Mouse (Mus musculus) lung, embryonic 16.5 days (tissue): Measurements from ENCODE around the gene Gm28051. TPM values are rescaled to one million over a fixed set of nuclear protein-coding genes. Genes with fewer than 3 reads are reported as not detected.

Source experiments
- ATAC-seq: fragments of 200-750 bp; cut with Nextera tagmentation; 2 replicates; pipeline ENCODE4 v1.8.0; 2017; ENCODE audit warnings: low read depth, mild to moderate bottlenecking, moderate library complexity
- H3K27ac ChIP-seq: fragments of 300-500 bp; sonication (generic); 2 replicates; pipeline ENCODE4 v1.5.1; 2014; ENCODE audit warnings: mild to moderate bottlenecking, control low read depth, low read length
- H3K27me3 ChIP-seq: fragments of 300-500 bp; sonication (generic); 2 replicates; pipeline ENCODE4 v1.6.1; 2014; ENCODE audit warnings: low read depth, low read length, mixed read lengths; ENCODE audit not compliant: control insufficient read depth, insufficient read depth
- H3K36me3 ChIP-seq: fragments of 300-500 bp; sonication (generic); 2 replicates; pipeline ENCODE4 v1.6.1; 2014; ENCODE audit warnings: low read length; ENCODE audit not compliant: control insufficient read depth, insufficient read depth
- H3K4me1 ChIP-seq: fragments of 300-500 bp; sonication (generic); replicated peaks from 2 replicates; pipeline ENCODE4 v1.6.1; 2014; ENCODE audit warnings: low read length, mixed read lengths; ENCODE audit not compliant: control insufficient read depth, insufficient read depth
- H3K4me2 ChIP-seq: fragments of 300-500 bp; sonication (generic); 2 replicates; pipeline ENCODE4 v1.6.1; 2014; ENCODE audit warnings: low read depth, low read length, control low read depth
- H3K4me3 ChIP-seq: fragments of 300-500 bp; sonication (generic); 2 replicates; pipeline ENCODE4 v1.5.1; 2014; ENCODE audit warnings: mild to moderate bottlenecking, low read length, control low read depth
- H3K9ac ChIP-seq: fragments of 300-500 bp; sonication (generic); 2 replicates; pipeline ENCODE4 v1.6.1; 2014; ENCODE audit warnings: low read length, control low read depth
- H3K9me3 ChIP-seq: fragments of 300-500 bp; sonication (generic); 2 replicates; pipeline ENCODE4 v1.6.1; 2016; ENCODE audit warnings: low read length; ENCODE audit not compliant: control insufficient read depth
- WGBS: fragments of 180-500 bp; shearing (Covaris S2); extraction: QIAGEN DNeasy Blood & Tissue Kit; methylation state at CpG from one replicate; pipeline ENCODE4 v1.1.7; 2014; 5-methylcytosine and 5-hydroxymethylcytosine counted together
- polyA plus RNA-seq: library from polyadenylated mRNA; unstranded; fragments of >200 nt; fragmentation: Nextera tagmentation; extraction: Ambion mirVana; gene quantifications from 2 replicates; pipeline ENCODE4 v1.2.1, GENCODE M21; 2015

The Gm28051 gene
- polyA plus RNA-seq, 1 experiment from 2014 or later: not detected

- H3K4me1 ChIP-seq: peaks cover 9% of the 10 kb centered on the region
- peaks cover 3% of the 10 kb centered on the region; the same call in 1 of the 2 replicates for H3K36me3 ChIP-seq
- H3K27me3 ChIP-seq: no peaks in the 10 kb centered on the region
- H3K27ac ChIP-seq: no peak overlapping the region
- H3K9me3 ChIP-seq: no peaks in the 10 kb centered on the region
- 92% methylated on average over 3 of the region's 3 CpGs for WGBS
- H3K9ac ChIP-seq: no peak overlapping the region
- ATAC-seq: no peak
- no peak overlapping the region for H3K4me3 ChIP-seq
- no peak overlapping the region for H3K4me2 ChIP-seq
Measured at GRCm38 (mm10) chr12:102748256-102748655, 9.3 kb downstream of the Gm28051 start.

- 56% methylated on average over 6 of the region's 6 CpGs for WGBS
- ATAC-seq: no peak
Measured at GRCm38 (mm10) chr12:102744839-102745238, 12.7 kb downstream of the Gm28051 start.

GRCm38 (mm10) chr12:102743589-102744574 is 13.7 kb downstream of the Gm28051 start, which contains the start of the genes Moap1 and Tmem251:
Gene Moap1 (minus strand): TSS chr12:102743661.
Gene Tmem251 (plus strand): TSS chr12:102743762.
- under 1% methylated on average over 63 of the region's 63 CpGs for WGBS
- Histone ChIP-seq H3K36me3 (peaks cover 2% of the 10 kb centered on the region; the same call in 1 of the 2 replicates), H3K27ac (peak within 1 kb of the TSS; percentile 92), H3K27me3 (no peaks in the 10 kb centered on the region), H3K4me1 (peaks cover 15% of the 10 kb centered on the region), H3K9me3 (no peaks in the 10 kb centered on the region), H3K9ac (peak within 1 kb of the TSS; percentile 86), H3K4me2 (peak within 1 kb of the TSS; percentile 70), H3K4me3 (peak within 1 kb of the TSS; percentile 88)
- ATAC-seq: peak; percentile 98

More at GRCm38 (mm10) chr12:102744839-102745238, 12.7 kb downstream of the Gm28051 start:
- H3K36me3 ChIP-seq: peaks cover 3% of the 10 kb centered on the region; the same call in 1 of the 2 replicates
- H3K27ac ChIP-seq: no peak overlapping the region
- peak overlapping the region; percentile 70 for H3K4me2 ChIP-seq
- no peaks in the 10 kb centered on the region for H3K27me3 ChIP-seq
- peak overlapping the region; percentile 88; the same call in 1 of the 2 replicates for H3K4me3 ChIP-seq
- no peak overlapping the region for H3K9ac ChIP-seq
- no peaks in the 10 kb centered on the region for H3K9me3 ChIP-seq
- peaks cover 15% of the 10 kb centered on the region for H3K4me1 ChIP-seq

- peaks cover 15% of the 10 kb centered on the region for H3K4me1 ChIP-seq
- H3K27me3 ChIP-seq: no peaks in the 10 kb centered on the region
- under 1% methylated on average over 33 of the region's 33 CpGs for WGBS
- peak; percentile 32; the same call in 1 of the 2 replicates for ATAC-seq
- peak overlapping the region; percentile 70 for H3K4me2 ChIP-seq
- peak overlapping the region; percentile 86 for H3K9ac ChIP-seq
- peak overlapping the region; percentile 92 for H3K27ac ChIP-seq
- H3K4me3 ChIP-seq: peak overlapping the region; percentile 88
- H3K9me3 ChIP-seq: no peaks in the 10 kb centered on the region
- H3K36me3 ChIP-seq: no peaks in the 10 kb centered on the region
Measured at GRCm38 (mm10) chr12:102743036-102743588, 14.5 kb downstream of the Gm28051 start.

- Histone ChIP-seq H3K27me3 (no peaks in the 10 kb centered on the region), H3K36me3 (no peaks in the 10 kb centered on the region), H3K4me2 (no peak overlapping the region), H3K27ac (no peak overlapping the region), H3K4me1 (peaks cover 15% of the 10 kb centered on the region), H3K9me3 (no peaks in the 10 kb centered on the region), H3K9ac (no peak overlapping the region), H3K4me3 (no peak overlapping the region)
- no peak for ATAC-seq
- WGBS: 72% methylated on average over 7 of the region's 7 CpGs
Measured at GRCm38 (mm10) chr12:102742056-102742455, 15.5 kb downstream of the Gm28051 start.

- no peak for ATAC-seq
- no peaks in the 10 kb centered on the region for H3K27me3 ChIP-seq
- WGBS: 64% methylated on average over 3 of the region's 3 CpGs
- no peak overlapping the region for H3K4me3 ChIP-seq
- no peak overlapping the region for H3K9ac ChIP-seq
- no peak overlapping the region for H3K27ac ChIP-seq
- peaks cover 15% of the 10 kb centered on the region for H3K4me1 ChIP-seq
- H3K36me3 ChIP-seq: no peaks in the 10 kb centered on the region
- no peak overlapping the region for H3K4me2 ChIP-seq
- H3K9me3 ChIP-seq: no peaks in the 10 kb centered on the region
Measured at GRCm38 (mm10) chr12:102740285-102740684, 17.3 kb downstream of the Gm28051 start.

GRCm38 (mm10) chr12:102739096-102739495 is 18.5 kb downstream of the Gm28051 start:
- no peak for ATAC-seq
- no peaks in the 10 kb centered on the region for H3K9me3 ChIP-seq
- WGBS: 67% methylated on average over 5 of the region's 5 CpGs
- no peak overlapping the region for H3K4me3 ChIP-seq
- no peaks in the 10 kb centered on the region for H3K36me3 ChIP-seq
- no peak overlapping the region for H3K27ac ChIP-seq
- no peaks in the 10 kb centered on the region for H3K27me3 ChIP-seq
- H3K4me2 ChIP-seq: no peak overlapping the region
- H3K9ac ChIP-seq: no peak overlapping the region
- peaks cover 7% of the 10 kb centered on the region for H3K4me1 ChIP-seq

- ATAC-seq: no peak
- Histone ChIP-seq H3K9ac (no peak overlapping the region), H3K9me3 (no peaks in the 10 kb centered on the region), H3K27ac (no peak overlapping the region), H3K4me3 (no peak overlapping the region), H3K27me3 (no peaks in the 10 kb centered on the region), H3K36me3 (no peaks in the 10 kb centered on the region), H3K4me2 (no peak overlapping the region), H3K4me1 (peaks cover 9% of the 10 kb centered on the region)
- WGBS: 7% methylated on average over 4 of the region's 5 CpGs
Measured at GRCm38 (mm10) chr12:102733381-102733780, 24.2 kb downstream of the Gm28051 start.
